Mouse (Mus musculus): ENCODE data around the gene Casp6.

The Casp6 gene

GRCm38 (mm10) chr3:129923581-129923980 lies 22.4 kb downstream of the Casp6 start:
- DNase-seq (ENCODE audit: low read depth, low spot score): no peak

- no peak for DNase-seq (ENCODE audit: low read depth, low spot score)
Observed at GRCm38 (mm10) chr3:129925861-129926260, 24.6 kb downstream of the Casp6 start.

GRCm38 (mm10) chr3:129930213-129930778 lies 29.1 kb downstream of the Casp6 start:
- DNase-seq (ENCODE audit: low read depth, low spot score): no peak

GRCm38 (mm10) chr3:129932443-129932842 lies 31.2 kb downstream of the Casp6 start:
- peak; percentile 36 for DNase-seq (ENCODE audit: low read depth, low spot score)

- DNase-seq (ENCODE audit: low read depth, low spot score): no peak
Observed at GRCm38 (mm10) chr3:129936561-129936960, 35.3 kb downstream of the Casp6 start.

- no peak for DNase-seq (ENCODE audit: low read depth, low spot score)
Observed at GRCm38 (mm10) chr3:129937848-129938247, 36.6 kb downstream of the Casp6 start.

GRCm38 (mm10) chr3:129939058-129939457 lies 37.8 kb downstream of the Casp6 start:
- peak; percentile 28 for DNase-seq (ENCODE audit: low read depth, low spot score)

- no peak for DNase-seq (ENCODE audit: low read depth, low spot score)
Observed at GRCm38 (mm10) chr3:129940780-129941179, 39.6 kb downstream of the Casp6 start.

- DNase-seq (ENCODE audit: low read depth, low spot score): no peak
Observed at GRCm38 (mm10) chr3:129941291-129941690, 40.1 kb downstream of the Casp6 start.

GRCm38 (mm10) chr3:129943813-129944212 lies 42.6 kb downstream of the Casp6 start:
- no peak for DNase-seq (ENCODE audit: low read depth, low spot score)

- DNase-seq (ENCODE audit: low read depth, low spot score): no peak
Observed at GRCm38 (mm10) chr3:129946217-129946914, 45.1 kb downstream of the Casp6 start.

- DNase-seq (ENCODE audit: low read depth, low spot score): no peak
Observed at GRCm38 (mm10) chr3:129948359-129948758, 47.1 kb downstream of the Casp6 start.

GRCm38 (mm10) chr3:129949158-129949773 lies 48.0 kb downstream of the Casp6 start:
- no peak for DNase-seq (ENCODE audit: low read depth, low spot score)

GRCm38 (mm10) chr3:129953296-129953695 lies 52.1 kb downstream of the Casp6 start:
- no peak for DNase-seq (ENCODE audit: low read depth, low spot score)

GRCm38 (mm10) chr3:129962533-129962932 lies 61.3 kb downstream of the Casp6 start:
- DNase-seq (ENCODE audit: low read depth, low spot score): no peak

All from forelimb bud, embryonic 11.5 days (tissue).